Mouse (Mus musculus) right cerebral cortex, postnatal 25 days (tissue): ENCODE measurements at regions not wholly inside any gene's neighbourhood (a gene's known extent, or its start where the extent isn't known, plus 50 kb on each side); places are given as distances from the start of the nearest gene placed in this dataset.

Source experiments
- DNase-seq: peaks from one replicate; pipeline ENCODE4 v3.0.0; 2022

DNA sequence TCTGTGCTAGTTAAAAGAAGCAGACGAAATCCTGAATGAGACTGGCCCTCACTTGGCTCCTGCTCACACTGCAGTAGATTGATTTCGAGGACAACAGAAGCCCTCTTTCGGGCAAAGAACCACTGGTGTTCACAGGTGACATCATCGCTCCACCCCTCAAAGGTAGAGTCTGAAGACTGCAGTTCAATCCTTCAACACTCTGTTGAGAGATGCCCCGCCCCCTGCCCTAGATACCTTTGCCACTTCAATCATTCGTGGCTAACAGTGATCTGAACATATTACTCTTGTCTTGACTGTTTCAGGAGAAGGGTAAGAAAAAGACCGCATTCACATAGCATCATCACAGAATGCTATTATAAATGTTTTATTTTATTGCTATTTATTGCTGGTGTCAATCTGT, 205.5 kb upstream of the Gadl1 start:
- DNase-seq: no peak

DNA sequence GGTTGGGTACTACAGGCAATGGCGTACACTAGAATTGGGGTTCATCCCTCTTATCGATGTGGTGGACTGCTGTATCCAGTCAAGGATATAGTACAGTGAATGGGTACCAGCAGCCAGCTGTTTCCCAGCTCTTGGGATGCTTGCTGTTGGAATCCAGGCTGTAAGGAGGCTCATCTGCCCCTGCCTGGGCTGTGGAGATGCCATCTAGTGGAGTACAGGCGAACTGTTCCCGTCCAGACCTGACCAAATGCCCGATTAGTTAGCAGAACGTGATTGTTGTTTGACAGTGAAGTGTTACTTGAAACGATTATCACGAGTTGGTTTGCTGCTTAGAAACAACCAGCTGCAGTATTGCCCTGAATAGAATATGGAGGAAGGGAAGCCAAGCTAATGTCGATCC, 205.0 kb upstream of the Gadl1 start:
- peak; percentile 42 for DNase-seq

DNA sequence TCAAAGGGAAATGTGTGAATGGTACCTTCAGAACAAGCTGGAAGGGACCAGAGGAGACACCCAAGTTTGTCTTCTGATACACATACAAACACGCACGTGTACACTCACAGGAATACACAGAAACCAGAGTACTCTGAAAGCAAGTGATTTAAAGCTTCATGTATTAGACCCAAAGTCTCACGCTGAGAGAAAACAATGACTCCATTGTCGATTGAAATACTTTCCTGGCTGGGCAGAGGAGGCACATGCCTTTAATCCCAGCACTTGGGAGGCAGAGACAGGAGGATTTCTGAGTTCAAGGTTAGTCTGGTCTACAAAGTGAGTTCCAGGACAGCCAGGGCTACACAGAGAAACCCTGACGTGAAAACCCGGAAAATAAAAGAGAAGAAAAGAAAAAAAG, 203.5 kb upstream of the Gadl1 start:
- DNase-seq: no peak

DNA sequence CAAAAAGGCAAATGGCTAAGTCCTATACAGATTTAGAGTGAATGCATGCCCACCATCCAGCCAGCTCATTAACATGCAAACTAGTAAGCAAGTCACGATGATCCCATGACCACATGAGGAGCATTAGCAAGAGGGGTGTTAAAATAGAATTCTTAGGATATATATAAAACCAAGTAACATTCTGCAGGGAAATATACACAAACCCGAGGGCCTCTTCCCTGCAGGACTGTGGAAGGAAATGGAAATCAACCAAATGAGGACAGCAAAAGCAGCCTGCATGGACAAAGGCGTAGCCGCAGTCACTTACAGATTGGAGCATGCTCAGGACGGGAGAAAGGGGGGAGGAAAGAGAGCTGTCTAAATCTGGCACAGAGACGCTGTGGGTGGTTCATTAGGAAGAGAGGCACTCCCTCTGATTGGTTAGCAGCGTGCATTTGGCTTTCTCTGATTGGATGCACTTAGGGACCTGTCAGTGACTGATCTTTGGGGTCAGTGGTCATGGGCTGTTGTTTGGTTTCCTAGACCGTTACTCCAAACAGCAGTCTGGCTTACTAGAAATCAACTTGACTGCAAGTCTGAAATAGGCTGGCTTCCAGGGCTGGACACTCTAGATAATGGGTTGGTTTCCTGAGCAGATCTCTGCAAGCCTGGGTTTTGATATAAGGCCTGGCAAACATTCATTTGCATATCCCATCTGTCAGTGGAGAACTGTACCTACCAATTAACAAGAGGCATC, 200.9 kb upstream of the Gadl1 start:
- DNase-seq: no peak

DNA sequence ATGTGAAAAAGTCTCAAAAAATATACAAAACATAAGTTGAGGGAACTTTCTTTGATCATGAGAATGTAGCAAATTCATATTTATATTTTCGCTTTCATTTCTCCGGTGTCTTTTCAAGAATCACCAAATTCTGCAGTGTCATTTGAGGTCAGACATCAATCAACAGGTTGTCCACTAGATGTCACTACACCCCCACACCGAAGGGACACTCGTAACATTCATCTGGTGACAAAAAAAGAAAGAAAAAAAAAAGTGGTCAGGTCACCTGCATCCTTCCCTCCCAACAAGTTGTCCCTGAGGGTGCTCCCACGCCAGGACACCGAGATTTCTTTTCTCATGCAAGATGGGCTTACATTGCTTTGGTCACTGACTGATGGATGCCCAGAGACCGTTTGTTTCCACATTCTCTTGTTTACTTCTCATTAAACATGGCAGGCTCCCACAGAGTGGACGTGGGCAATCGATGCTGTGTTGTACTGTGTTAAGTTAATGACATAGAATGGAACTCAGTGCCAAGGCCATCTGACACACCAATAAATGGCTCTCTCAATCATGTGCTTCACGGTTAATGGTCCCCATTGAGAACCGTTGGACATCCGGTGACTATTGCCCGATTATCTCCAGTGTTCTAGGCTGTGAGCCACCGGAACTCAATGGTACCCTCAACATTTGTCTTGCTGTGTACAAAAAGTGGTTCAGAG, 199.1 kb upstream of the Gadl1 start:
- DNase-seq: no peak

DNA sequence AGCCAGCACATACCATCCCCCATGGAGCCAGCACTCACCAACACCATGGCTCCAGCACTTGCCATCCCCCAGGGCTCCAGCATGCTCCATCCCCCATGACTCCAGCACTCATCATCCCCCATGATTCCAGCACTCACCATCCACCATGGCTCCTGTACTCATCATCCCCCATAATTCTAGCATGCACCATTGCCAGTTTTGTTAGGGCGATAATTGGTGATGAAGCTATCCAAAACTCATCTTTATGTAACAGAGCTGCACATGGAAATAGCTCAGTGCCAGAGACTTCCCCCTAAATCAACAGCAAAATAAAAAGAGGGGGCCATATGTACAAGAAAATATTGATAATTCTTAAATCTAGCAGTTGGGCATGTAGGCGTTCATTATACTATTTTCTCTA, 188.9 kb upstream of the Gadl1 start:
- no peak for DNase-seq

DNA sequence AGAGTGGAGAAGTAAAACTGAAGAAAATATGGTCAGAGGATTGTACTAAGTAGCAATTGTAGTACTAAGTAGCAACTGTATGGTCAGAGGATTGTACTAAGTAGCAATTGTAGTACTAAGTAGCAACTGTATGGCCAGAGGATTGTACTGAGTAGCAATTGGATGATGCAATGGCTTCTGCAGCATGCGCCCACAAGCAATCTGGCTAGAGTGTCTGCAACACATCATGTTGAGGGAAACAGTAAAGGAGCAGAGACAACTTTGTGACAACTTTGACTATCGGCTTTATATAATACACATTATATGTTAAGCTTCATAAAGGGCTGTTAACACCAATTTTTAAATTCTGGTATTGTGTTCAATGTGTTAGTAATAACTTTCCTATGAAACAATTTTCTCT, 188.4 kb upstream of the Gadl1 start:
- DNase-seq: no peak

DNA sequence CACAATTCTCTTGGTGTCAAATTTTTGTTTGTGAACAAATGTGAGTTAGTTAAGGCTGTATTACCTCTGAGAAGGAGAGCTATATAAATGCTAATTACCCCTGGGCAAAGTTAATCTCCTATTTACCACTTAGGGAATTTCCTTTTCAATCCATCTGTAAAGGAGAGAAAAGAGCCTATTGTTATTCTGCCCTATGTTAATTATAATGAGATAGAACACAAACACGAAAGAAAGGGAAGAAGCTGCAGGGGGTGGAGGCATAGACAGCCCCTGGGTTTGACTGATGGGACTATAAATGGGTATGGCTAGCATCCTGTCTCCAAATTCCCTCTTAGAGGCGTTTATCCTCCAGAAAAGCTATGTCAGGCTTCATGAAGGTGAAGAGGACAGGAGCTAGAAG, 185.2 kb upstream of the Gadl1 start:
- DNase-seq: no peak

DNA sequence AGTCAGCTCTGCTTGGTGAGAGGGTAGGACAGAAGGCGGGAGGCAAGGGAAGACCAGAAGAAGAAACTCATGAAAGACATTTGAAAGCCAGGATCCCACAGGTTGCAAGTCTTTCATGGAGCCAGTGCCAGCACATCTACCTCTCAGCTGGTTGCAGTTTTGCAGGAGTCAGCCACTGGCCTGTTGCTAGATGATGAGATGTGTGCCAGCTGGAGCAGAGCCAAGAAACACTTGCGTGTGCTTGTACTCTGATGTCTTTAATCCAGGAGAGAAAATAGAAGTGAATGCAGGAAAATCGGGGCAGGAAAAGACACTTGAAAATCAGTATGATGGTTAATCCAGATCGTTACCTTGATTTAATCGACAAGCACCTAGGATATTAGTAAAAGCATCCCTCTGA, 181.9 kb upstream of the Gadl1 start:
- DNase-seq: no peak

DNA sequence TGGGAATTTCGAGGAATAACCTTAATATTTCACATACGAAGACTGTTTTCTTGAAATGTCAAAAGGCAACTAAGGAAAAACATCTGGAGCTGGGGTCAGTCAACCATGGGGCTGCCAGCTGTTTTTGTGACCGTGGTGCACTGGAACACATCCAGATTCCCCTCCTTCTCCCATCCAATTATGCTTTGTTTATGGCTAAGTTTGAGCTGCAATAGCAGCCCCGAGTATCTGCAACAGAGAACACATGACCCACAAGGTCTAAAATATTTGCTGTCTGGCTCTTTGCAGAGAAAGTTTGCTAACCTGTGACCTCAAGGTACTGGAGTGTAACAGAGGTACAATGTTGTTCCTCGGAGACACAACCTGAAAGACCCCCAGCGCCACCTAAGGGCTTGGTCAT, 177.7 kb upstream of the Gadl1 start:
- no peak for DNase-seq

DNA sequence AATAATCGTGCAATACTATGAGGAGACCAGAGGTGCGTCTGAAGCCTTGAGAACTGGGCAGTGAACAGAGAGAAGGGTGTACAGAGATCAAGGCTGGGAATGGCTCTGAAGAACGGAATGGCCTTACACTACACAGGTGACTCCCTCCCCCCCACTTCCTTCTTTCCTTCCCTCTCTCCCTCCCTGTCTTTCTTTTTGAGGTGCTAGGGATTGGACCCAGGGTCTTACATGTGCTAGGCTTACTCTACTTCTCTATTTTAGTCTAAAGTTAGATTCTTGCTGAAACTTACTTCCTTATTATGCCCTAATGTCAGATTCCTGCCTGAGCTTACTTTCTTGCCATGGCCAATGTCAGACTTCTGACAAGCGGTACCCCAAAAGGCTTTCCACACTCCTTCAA, 176.2 kb upstream of the Gadl1 start:
- no peak for DNase-seq

DNA sequence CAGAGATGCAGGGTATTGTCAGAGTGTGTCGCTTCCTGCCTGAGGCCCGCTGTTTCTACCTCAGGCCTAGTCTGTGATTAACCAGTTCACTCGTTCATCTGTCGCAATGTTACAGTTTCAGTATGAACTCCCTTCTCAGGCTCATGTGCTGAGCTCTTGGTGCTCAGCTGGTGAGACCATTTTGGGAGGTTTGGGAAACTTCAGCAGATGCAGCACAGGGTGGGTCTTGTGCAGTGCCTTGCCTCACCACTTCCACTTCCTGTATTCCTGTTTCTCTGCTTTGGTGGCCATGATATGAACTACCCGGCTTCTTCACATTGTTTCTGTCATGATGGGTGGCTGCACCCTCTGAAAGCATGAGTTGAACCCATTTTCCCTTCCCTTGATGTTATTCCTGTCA, 169.3 kb upstream of the Gadl1 start:
- no peak for DNase-seq

DNA sequence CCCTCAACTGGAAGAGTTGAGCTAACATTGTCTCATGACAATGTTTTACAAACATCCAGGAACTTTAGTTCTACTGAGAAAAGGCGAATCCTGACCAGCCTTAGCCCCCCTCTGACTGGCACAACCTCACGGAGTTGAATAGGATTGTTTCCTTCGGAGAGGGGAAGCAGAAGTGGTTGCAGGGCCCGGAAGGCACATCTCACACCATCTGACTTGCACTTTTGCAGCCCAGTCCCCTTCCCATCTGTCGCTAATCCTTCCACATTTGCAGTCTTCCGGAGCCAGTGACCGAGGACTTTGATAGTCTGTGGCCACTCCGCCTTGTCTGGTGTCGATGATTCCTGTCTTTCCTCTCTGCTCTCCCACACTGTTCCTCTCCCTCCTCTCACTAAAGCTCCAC, 162.8 kb upstream of the Gadl1 start:
- no peak for DNase-seq

DNA sequence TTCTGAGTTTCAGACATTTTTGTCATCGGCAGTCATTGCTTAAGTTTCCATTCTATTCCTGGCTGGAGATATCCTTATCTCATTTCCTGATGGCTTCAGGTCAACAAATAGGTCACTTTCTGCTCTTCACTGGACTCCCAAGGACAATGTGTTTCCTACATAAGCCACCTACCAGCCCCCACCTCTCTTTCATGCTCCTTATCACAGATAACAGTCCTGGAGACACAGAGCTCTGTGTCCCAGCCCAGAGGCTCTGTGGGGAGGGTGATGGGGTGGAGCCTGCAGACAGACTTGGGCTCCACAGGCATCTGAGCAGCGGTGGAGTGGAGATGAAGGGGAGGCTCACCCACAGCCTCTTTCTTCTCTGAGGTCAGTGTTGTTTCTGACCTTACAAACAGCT, 148.8 kb upstream of the Gadl1 start:
- no peak for DNase-seq

DNA sequence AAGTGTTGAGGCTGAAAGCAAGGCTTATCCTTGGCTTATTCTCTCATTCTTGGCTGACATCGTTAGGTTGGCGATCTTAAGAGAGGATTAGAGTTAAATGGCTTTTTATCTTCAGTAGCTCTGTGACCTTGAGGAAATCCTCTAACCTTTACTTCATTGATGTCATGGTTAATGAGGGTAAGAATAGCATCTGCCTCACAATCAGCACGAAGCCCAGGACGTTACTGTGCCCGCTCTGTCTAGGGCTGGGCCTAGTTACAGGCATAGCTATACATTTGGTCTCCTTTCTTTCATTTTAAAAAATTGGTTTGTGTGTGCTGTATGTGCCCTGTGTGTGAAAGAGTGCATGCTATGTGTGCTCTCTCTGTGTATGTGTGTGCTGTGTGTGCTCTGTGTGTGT, 145.1 kb upstream of the Gadl1 start:
- DNase-seq: no peak

DNA sequence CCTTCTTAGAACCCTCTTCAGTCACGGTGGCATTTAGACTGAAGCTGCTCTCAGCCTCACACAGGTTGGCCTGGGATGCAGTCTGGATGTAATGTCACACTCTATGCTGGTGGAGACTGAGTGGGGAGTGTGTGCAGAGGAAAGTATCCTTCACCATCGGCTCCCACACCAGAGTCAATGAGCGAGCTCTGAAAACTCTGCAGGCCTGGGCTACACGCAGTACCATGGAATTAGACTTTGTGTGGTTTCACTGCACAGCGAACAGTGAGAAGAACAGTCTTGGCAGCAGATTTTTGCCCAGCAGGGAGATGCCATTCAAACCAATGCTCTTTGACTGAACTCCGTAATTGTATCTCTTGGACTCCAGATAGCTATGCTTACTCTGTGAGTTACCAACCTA, 142.8 kb upstream of the Gadl1 start:
- no peak for DNase-seq

DNA sequence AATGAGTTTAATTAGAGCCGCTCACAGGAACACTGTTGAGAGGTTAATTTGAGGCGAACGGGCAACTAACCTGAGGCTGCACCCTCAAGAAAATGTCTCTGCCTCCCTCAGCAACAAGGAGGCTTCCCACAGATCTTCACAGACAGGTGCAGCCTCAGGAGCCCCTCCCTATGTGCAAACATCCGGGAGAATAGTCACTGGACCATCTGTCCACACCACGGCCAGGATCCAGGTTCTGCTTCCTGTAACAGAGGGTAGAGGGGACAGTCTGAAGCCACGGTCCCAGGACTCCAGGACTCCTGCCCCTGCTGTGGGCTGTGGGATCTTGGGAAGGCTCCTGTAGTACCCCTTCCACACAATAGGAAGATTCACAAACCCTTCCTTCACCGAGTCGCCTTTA, 134.1 kb upstream of the Gadl1 start:
- DNase-seq: peak; percentile 9

DNA sequence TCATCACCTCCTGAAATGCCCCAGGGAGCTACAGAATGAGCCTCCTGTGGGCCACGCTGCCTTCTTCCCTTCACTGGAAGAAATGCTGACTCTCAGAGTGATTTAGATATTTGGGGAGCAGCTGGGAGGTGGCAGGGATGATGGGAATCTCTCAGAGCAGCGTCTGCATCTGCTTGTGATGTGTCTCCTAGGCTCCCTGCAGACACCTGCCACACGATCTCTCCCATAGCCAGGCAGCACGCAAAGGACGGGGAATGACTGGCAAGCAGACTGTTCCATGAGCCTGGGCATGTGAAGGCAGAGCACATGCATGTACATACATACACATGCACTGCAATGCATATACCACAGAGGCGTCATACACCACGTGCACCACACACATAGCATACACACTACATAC, 133.4 kb upstream of the Gadl1 start:
- DNase-seq: no peak

DNA sequence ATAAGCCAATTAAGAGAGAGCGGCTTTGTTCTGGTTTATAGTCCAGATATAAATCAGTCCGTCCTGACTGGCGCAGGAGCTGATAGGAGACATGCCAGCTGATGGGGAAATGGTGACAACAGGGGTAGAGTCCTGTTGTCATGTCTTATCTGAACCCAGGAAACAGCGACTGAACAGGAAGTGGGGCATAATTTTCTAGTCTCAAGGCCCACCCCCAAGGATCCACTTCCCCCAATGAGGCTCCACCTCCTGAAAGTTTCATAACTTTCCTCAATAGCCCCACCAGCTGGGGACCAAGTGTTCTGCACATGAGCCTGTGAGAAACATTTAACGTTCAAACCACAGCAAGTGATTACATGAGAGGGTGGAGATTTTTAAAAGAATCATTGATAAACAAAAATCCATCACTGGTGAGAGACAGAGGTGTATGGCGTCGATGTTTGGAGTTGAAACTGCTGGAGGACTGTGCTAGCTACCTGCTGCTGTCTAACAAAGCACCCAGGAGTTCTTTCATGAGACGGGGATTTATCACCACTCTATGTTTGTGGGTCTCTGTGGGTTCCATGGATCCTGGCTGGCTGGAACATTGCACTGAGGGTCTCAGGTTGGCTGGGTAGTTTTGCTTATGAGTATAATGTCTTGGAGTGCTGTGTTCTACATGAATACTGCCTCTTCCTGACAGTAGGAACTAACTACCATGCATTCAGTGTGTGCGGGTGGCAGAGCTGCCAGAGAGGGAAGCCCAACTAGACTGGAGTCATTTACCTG, 132.0 kb upstream of the Gadl1 start:
- no peak for DNase-seq

DNA sequence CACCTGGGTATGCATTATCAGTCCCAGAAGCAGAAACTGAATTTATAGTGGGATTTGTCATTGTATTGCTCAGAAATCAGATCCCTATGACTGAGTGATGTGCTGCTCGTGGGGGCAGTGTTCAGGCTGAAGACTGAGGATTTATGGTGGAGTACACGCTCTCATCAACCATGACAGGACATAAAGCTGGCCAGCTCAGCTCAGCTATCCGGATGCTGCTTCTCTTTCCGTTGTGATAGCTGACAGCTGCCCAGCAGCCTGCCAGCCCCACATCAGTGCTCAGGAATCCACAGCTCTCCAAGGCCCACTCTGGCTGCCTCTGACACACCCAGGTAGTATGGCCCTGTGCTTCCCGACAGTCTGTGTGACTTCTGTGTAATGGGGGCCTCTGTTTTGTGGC, 130.4 kb upstream of the Gadl1 start:
- no peak for DNase-seq

DNA sequence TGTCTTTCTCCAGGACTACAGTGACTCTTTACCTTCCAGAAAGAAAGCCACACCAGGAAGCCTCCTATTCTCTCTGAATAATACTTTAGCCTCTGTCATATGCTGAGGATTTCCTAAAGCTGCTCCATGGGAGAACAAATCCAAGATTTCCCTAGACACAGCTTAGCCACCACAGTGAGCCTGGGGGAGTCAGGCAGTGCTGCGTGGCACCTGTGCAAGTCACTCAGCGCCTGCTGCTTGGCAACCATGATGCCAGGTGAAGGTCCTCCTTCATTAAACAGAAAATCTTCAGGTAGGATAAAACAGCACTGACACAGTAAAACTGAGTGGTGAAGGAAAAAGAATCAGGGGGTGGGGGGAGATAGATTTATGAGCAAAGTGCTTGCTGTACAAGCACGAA, 109.9 kb upstream of the Gadl1 start:
- no peak for DNase-seq

DNA sequence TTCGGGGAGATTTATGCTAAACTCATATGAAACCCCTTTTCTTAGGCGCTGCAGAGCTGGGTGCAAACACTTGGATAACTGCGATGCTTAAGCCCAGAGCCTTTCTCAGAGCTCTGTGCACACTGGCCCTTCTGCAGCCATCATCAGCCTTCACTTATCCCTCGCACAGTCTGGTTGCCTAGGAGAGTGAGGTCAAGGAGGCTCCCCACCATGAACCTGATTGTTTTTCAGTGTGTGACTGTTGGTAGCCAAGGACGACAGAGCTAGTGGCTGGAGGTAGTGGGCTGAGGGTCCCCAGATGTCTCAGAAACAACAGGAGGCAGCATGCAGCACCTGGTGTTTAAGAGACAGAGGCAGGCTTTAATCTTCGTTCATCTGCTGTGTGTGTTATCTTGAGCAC, 108.6 kb upstream of the Gadl1 start:
- no peak for DNase-seq

DNA sequence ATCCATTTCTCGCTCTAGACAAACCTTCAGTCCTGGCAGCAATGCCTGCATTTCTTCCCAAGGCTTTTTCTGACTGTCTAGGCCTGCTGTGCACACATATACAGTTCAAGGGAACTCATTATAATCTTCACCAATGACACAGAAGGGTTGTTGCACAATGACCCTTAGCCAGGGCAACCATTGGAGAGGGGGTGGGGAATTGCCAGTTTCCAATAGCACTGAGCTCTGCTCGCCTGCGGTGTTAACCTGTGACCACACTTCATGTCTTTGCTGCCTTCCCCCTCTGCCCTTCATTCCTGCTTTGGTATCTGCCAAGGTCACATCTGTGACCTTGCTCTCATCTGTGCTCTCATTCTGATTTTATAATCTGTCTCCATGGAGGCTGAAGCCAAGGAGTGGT, 106.2 kb upstream of the Gadl1 start:
- no peak for DNase-seq

DNA sequence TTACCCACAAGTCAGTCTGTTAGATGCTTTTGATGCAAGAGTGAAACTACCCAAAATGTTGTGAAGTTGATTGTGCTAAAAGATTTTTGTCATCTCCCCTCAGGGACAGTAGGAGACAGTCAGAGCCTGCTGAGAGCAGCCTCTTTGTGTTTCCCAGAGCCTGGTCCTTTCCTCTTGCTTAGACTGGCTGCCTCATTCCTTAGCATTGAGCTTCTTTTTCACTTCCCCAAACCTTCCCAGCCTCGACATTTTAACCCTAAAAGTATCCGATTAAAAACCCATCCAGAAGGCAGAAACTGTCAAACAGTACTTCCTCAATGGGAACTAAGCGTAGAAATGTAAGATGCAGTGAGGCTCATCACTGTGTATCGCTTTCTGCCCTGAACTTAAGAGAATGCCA, 104.0 kb upstream of the Gadl1 start:
- DNase-seq: no peak
